Mouse (Mus musculus): ENCODE data around the gene Btaf1. TPM values are rescaled to one million over a fixed set of nuclear protein-coding genes. Genes with fewer than 3 reads are reported as not detected.

Btaf1 gene
- total and polyA plus RNA-seq, 2 experiments from 2014 or later = 3.3 to 23.0 TPM

- no peaks in the 10 kb centered on the region for H3K4me1 ChIP-seq (ENCODE audit: insufficient read depth)
- no peak for TF ChIP-seq CTCF (IDR thresholded peaks at IDR 0.05; ENCODE audit: low read depth)
- H3K9me3 ChIP-seq (ENCODE audit: low read length) = no peaks in the 10 kb centered on the region
- DNase-seq (peak; percentile 36), ATAC-seq (peak; percentile 70)
- H3K4me2 ChIP-seq (ENCODE audit: low read depth) = no peak overlapping the region
- peaks cover 15% of the 10 kb centered on the region for H3K36me3 ChIP-seq (ENCODE audit: insufficient read depth)
- 5% methylated on average over 10 of the region's 10 CpGs for WGBS
- H3K27ac ChIP-seq (ENCODE audit: low read depth, low read length) = 0 out of 2 replicates have a peak overlapping the region, but pooled peaks have one; percentile 36
- no peak overlapping the region for H3K4me3 ChIP-seq (ENCODE audit: low read depth, low read length)
- no peak overlapping the region for H3K9ac ChIP-seq
- no peaks in the 10 kb centered on the region for H3K27me3 ChIP-seq (ENCODE audit: insufficient read depth, low read length)
Observed at GRCm38 (mm10) chr19:36896791-36897569, 28.9 kb upstream of the Btaf1 start.

DNA sequence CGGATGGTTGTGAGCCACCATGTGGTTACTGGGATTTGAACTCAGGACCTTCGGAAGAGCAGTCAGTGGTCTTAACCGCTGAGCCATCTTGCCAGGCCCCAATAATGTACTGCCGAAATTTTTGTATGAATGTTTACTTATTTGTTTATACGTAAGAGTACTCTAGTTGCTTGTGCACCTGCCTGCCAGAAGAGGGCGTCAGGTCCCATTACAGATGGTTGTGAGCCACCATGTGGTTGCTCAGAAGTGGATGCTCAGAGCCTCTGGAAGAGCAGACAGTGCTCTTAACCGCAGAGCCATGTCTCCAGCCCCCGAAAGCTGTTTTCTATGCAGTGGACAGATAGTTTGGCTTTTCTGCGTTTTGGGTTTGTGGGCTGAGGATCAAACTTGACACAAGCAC, 28.1 kb upstream of the Btaf1 start:
- TF ChIP-seq CTCF (IDR thresholded peaks at IDR 0.05; ENCODE audit: low read depth) = peak; percentile 78
- DNase-seq (peak; percentile 66), ATAC-seq (peak; percentile 70)
- Histone ChIP-seq H3K27me3 (ENCODE audit: insufficient read depth, low read length) (no peaks in the 10 kb centered on the region), H3K9ac (no peak overlapping the region), H3K27ac (ENCODE audit: low read depth, low read length) (no peak overlapping the region), H3K4me2 (ENCODE audit: low read depth) (no peak overlapping the region), H3K9me3 (ENCODE audit: low read length) (no peaks in the 10 kb centered on the region), H3K4me1 (ENCODE audit: insufficient read depth) (no peaks in the 10 kb centered on the region), H3K36me3 (ENCODE audit: insufficient read depth) (peaks cover 13% of the 10 kb centered on the region), H3K4me3 (ENCODE audit: low read depth, low read length) (no peak overlapping the region)
- 45% methylated on average over 9 of the region's 9 CpGs for WGBS

DNA sequence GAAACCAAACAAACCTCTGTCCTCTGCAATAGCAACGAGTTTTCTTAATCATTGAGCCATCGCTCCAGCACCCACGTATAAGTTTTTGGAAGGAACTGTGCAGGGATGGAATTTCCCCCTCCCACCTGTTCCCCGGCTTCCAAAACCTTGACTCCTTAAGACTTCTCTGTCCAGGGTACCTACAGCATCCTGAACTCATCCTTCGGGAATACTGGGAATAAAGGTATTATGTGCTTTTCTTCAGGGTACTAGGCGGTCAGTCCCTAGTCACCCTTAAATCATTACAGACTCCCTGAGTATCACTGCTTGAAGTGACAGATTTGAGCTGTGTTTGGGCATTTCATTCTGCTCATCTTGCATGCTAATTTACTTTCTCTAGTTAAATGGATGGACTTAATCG, 22.5 kb upstream of the Btaf1 start:
- peak overlapping the region; percentile 83; the same call in 1 of the 2 replicates for H3K9ac ChIP-seq
- H3K27ac ChIP-seq (ENCODE audit: low read depth, low read length) = no peak overlapping the region
- TF ChIP-seq CTCF (IDR thresholded peaks at IDR 0.05; ENCODE audit: low read depth) = no peak
- H3K4me1 ChIP-seq (ENCODE audit: insufficient read depth) = no peaks in the 10 kb centered on the region
- peak overlapping the region; percentile 84 for H3K4me2 ChIP-seq (ENCODE audit: low read depth)
- H3K4me3 ChIP-seq (ENCODE audit: low read depth, low read length) = peak overlapping the region; percentile 63
- H3K36me3 ChIP-seq (ENCODE audit: insufficient read depth) = no peaks in the 10 kb centered on the region
- H3K9me3 ChIP-seq (ENCODE audit: low read length) = no peaks in the 10 kb centered on the region
- DNase-seq (peak; percentile 30), ATAC-seq (no peak)
- no peaks in the 10 kb centered on the region for H3K27me3 ChIP-seq (ENCODE audit: insufficient read depth, low read length)
- 21% methylated on average over 7 of the region's 7 CpGs for WGBS

GRCm38 (mm10) chr19:36904211-36905007, 21.5 kb upstream of the Btaf1 start:
- Histone ChIP-seq H3K36me3 (ENCODE audit: insufficient read depth) (no peaks in the 10 kb centered on the region), H3K27me3 (ENCODE audit: insufficient read depth, low read length) (no peaks in the 10 kb centered on the region), H3K4me3 (ENCODE audit: low read depth, low read length) (peak overlapping the region; percentile 63), H3K4me2 (ENCODE audit: low read depth) (peak overlapping the region; percentile 84), H3K27ac (ENCODE audit: low read depth, low read length) (peak overlapping the region; percentile 82), H3K4me1 (ENCODE audit: insufficient read depth) (no peaks in the 10 kb centered on the region), H3K9ac (peak overlapping the region; percentile 83), H3K9me3 (ENCODE audit: low read length) (no peaks in the 10 kb centered on the region)
- WGBS = 1% methylated on average over 41 of the region's 41 CpGs
- DNase-seq (peak; percentile 82), ATAC-seq (peak; percentile 93)
- 0 out of 2 replicates have a peak, but pooled peaks have one; percentile 8 for TF ChIP-seq CTCF (IDR thresholded peaks at IDR 0.05; ENCODE audit: low read depth)

- no peak overlapping the region for H3K9ac ChIP-seq
- TF ChIP-seq CTCF (IDR thresholded peaks at IDR 0.05; ENCODE audit: low read depth) = no peak
Observed at GRCm38 (mm10) chr19:36909150-36909549, 16.7 kb upstream of the Btaf1 start.

GRCm38 (mm10) chr19:36909676-36910292, 16.1 kb upstream of the Btaf1 start:
- Histone ChIP-seq H3K9me3 (ENCODE audit: low read length) (no peaks in the 10 kb centered on the region), H3K27ac (ENCODE audit: low read depth, low read length) (no peak overlapping the region; the same call in 1 of the 2 replicates), H3K9ac (no peak overlapping the region), H3K36me3 (ENCODE audit: insufficient read depth) (no peaks in the 10 kb centered on the region), H3K4me2 (ENCODE audit: low read depth) (no peak overlapping the region), H3K4me1 (ENCODE audit: insufficient read depth) (no peaks in the 10 kb centered on the region), H3K27me3 (ENCODE audit: insufficient read depth, low read length) (no peaks in the 10 kb centered on the region), H3K4me3 (ENCODE audit: low read depth, low read length) (no peak overlapping the region)
- peak; percentile 38; the same call in 1 of the 2 replicates for ATAC-seq
- TF ChIP-seq CTCF (IDR thresholded peaks at IDR 0.05; ENCODE audit: low read depth) = peak; percentile 74
- peak; percentile 72 for DNase-seq
- WGBS = 26% methylated on average over 9 of the region's 9 CpGs

More at GRCm38 (mm10) chr19:36909150-36909549, 16.7 kb upstream of the Btaf1 start:
- WGBS = 79% methylated on average over 3 of the region's 3 CpGs
- Histone ChIP-seq H3K27ac (ENCODE audit: low read depth, low read length) (no peak overlapping the region), H3K4me3 (ENCODE audit: low read depth, low read length) (no peak overlapping the region), H3K36me3 (ENCODE audit: insufficient read depth) (no peaks in the 10 kb centered on the region), H3K4me1 (ENCODE audit: insufficient read depth) (no peaks in the 10 kb centered on the region), H3K27me3 (ENCODE audit: insufficient read depth, low read length) (no peaks in the 10 kb centered on the region), H3K4me2 (ENCODE audit: low read depth) (no peak overlapping the region), H3K9me3 (ENCODE audit: low read length) (no peaks in the 10 kb centered on the region)
- ATAC-seq (no peak), DNase-seq (no peak)
